Mouse (Mus musculus) forebrain, embryonic 10.5 days (tissue): Measurements from ENCODE around the gene Ms4a15. TPM values are rescaled to one million over a fixed set of nuclear protein-coding genes. Genes with fewer than 3 reads are reported as not detected.

Source experiments
- DNase-seq: peaks from one replicate; pipeline ENCODE4 v3.0.0-alpha.2; 2017; ENCODE audit warnings: low spot score; ENCODE audit errors: extremely low spot score
- H3K27ac ChIP-seq: fragments of 300-500 bp; sonication (generic); 2 replicates; pipeline ENCODE4 v1.5.1; 2016; ENCODE audit warnings: mild to moderate bottlenecking
- H3K27me3 ChIP-seq: fragments of 300-500 bp; sonication (generic); 2 replicates; pipeline ENCODE4 v1.6.1; 2016; ENCODE audit warnings: mild to moderate bottlenecking; ENCODE audit not compliant: poor library complexity, severe bottlenecking
- H3K36me3 ChIP-seq: fragments of 300-500 bp; sonication (generic); replicated peaks from 2 replicates; pipeline ENCODE4 v1.6.1; 2016; ENCODE audit warnings: mild to moderate bottlenecking, moderate library complexity
- H3K4me1 ChIP-seq: fragments of 300-500 bp; sonication (generic); 2 replicates; pipeline ENCODE4 v1.6.1; 2016
- H3K4me3 ChIP-seq: fragments of 300-500 bp; sonication (generic); 2 replicates; pipeline ENCODE4 v1.5.1; 2016; ENCODE audit warnings: mild to moderate bottlenecking, moderate library complexity
- H3K9me3 ChIP-seq: fragments of 300-500 bp; sonication (generic); 2 replicates; pipeline ENCODE4 v1.6.1; 2016; ENCODE audit warnings: mild to moderate bottlenecking, moderate library complexity
- WGBS: fragments of 180-500 bp; shearing (Covaris S2); methylation state at CpG from one replicate; pipeline ENCODE4 v1.1.7; 2016; 5-methylcytosine and 5-hydroxymethylcytosine counted together
- polyA plus RNA-seq: library from polyadenylated mRNA; unstranded; fragments of >200 nt; fragmentation: Nextera tagmentation; extraction: Ambion mirVana; gene quantifications from 2 replicates; pipeline ENCODE4 v1.2.1, GENCODE M21; 2016

The Ms4a15 gene
- polyA plus RNA-seq: 0.11 TPM in 1 of 2 replicates, not detected in the other

GRCm38 (mm10) chr19:10993150-10993549 lies at the start of gene Ms4a15:
TSS of gene Ms4a15 (minus strand) at chr19:10993250.
- no peaks in the 10 kb centered on the region for H3K36me3 ChIP-seq
- H3K27ac ChIP-seq: no peak within 1 kb of the TSS
- DNase-seq: no peak
- H3K9me3 ChIP-seq: no peaks in the 10 kb centered on the region
- H3K4me1 ChIP-seq: no peaks in the 10 kb centered on the region
- no peak within 1 kb of the TSS for H3K4me3 ChIP-seq
- WGBS: 88% methylated on average over 7 of the region's 7 CpGs
- H3K27me3 ChIP-seq: no peaks in the 10 kb centered on the region

DNA sequence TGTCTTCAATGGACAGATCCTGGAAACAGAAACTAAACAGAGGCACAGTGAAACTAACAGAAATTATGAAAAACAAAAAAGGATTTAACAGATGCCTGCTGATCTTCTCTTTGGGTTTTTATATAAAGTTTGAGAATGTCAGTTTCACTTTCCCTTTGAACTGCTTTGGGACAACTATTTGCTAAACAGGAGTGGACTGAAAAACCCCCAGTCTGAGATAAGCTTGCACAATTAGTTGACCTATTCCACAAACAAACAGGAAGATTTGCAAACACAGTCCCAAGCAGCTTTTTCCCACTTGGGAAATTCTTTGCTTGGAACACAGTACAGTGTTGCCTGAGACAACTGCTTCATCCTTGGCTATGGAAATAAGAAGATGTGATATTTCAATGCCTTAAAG lies 44.5 kb upstream of the Ms4a15 start:
- no peaks in the 10 kb centered on the region for H3K36me3 ChIP-seq
- H3K27ac ChIP-seq: no peak overlapping the region
- no peaks in the 10 kb centered on the region for H3K4me1 ChIP-seq
- H3K27me3 ChIP-seq: no peaks in the 10 kb centered on the region
- DNase-seq: no peak
- H3K9me3 ChIP-seq: no peaks in the 10 kb centered on the region
- H3K4me3 ChIP-seq: no peak overlapping the region

DNA sequence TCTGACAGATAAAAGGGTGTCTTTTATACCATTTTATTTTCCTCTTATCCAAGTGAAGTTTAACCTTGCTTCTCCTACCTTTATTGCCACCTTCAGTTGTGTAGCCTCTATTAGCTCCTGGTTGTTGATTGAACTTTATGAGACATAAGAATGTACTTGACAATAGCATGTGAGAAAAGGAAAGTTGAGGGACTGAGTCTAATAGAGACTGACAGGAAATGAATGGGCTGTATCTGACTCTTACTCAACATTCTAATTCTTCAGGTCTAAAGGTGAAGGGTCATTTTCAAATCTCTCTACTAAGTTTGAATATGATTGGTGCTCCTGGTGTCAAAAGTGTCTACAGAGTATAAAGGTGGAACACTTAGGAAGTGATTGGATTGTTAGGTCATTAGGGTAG lies 29.3 kb upstream of the Ms4a15 start:
- Histone ChIP-seq H3K27ac (no peak overlapping the region), H3K4me3 (no peak overlapping the region), H3K36me3 (no peaks in the 10 kb centered on the region), H3K9me3 (no peaks in the 10 kb centered on the region), H3K27me3 (no peaks in the 10 kb centered on the region), H3K4me1 (no peaks in the 10 kb centered on the region)
- DNase-seq: no peak

DNA sequence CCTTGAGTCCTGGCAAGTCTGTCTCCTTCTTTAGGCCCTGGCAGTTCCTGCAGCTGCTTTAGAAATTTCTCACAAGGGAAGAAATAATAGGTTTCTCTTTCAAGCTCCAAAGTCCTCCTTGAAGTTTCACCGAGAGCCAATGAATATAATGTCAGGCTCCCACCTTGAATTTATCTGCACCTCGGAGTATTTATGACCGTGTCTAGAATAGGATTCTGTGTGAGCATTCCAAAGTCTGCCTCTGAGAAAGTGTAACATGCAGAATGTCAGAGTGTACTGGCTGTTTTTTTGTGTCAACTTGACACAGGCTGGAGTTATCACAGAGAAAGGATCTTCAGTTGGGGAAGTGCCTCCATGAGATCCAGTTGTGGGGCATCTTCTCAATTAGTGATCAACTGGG lies 24.8 kb upstream of the Ms4a15 start, which contains the start of gene Ms4a18:
Ms4a18 (minus strand) TSS at position 141 of the 400 bp plus-strand sequence.
- no peaks in the 10 kb centered on the region for H3K9me3 ChIP-seq
- WGBS: 90% methylated on average over 3 of the region's 3 CpGs
- H3K27me3 ChIP-seq: no peaks in the 10 kb centered on the region

GRCm38 (mm10) chr19:11017251-11017650 lies 24.2 kb upstream of the Ms4a15 start:
- Histone ChIP-seq H3K4me1 (no peaks in the 10 kb centered on the region), H3K4me3 (no peak overlapping the region), H3K9me3 (no peaks in the 10 kb centered on the region), H3K27me3 (no peaks in the 10 kb centered on the region), H3K36me3 (no peaks in the 10 kb centered on the region), H3K27ac (no peak overlapping the region)
- 93% methylated on average over 2 of the region's 2 CpGs for WGBS
- DNase-seq: no peak

More for the DNA sequence above, 24.8 kb upstream of the Ms4a15 start, which contains the start of gene Ms4a18:
- H3K36me3 ChIP-seq: no peaks in the 10 kb centered on the region
- H3K4me3 ChIP-seq: no peak within 1 kb of the TSS
- no peak within 1 kb of the TSS for H3K27ac ChIP-seq
- DNase-seq: no peak
- no peaks in the 10 kb centered on the region for H3K4me1 ChIP-seq

DNA sequence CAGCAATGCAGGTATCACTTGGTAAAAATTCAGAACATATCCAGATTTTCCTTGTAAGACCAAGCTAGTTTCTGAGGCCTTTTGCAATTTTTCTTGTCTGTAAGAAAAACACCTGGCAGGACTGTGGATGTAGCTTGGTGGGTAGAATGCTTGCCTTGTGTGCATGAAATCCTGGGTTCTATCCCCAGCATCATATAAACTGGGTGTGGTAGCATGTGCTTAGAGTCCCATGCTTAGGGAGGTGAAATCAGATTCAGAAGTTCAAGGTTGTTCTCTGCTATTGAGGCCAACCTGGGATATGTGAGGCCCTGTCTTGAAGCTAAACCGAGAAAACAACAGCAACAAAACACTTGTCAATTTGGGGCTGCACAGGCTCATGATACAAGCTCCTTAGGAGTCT lies 22.9 kb upstream of the Ms4a15 start:
- Histone ChIP-seq H3K9me3 (no peaks in the 10 kb centered on the region), H3K4me1 (no peaks in the 10 kb centered on the region), H3K27ac (no peak overlapping the region), H3K36me3 (no peaks in the 10 kb centered on the region), H3K4me3 (no peak overlapping the region), H3K27me3 (no peaks in the 10 kb centered on the region)
- WGBS: 80% methylated on average over 1 of the region's 1 CpGs
- DNase-seq: no peak

GRCm38 (mm10) chr19:11015468-11015867 lies 22.4 kb upstream of the Ms4a15 start:
- Histone ChIP-seq H3K4me1 (no peaks in the 10 kb centered on the region), H3K36me3 (no peaks in the 10 kb centered on the region), H3K9me3 (no peaks in the 10 kb centered on the region), H3K4me3 (no peak overlapping the region), H3K27me3 (no peaks in the 10 kb centered on the region), H3K27ac (no peak overlapping the region)
- no peak for DNase-seq

GRCm38 (mm10) chr19:10991911-10992310 lies 1.1 kb downstream of the Ms4a15 start:
- Histone ChIP-seq H3K9me3 (no peaks in the 10 kb centered on the region), H3K27me3 (no peaks in the 10 kb centered on the region), H3K27ac (no peak overlapping the region), H3K4me3 (no peak overlapping the region), H3K4me1 (no peaks in the 10 kb centered on the region), H3K36me3 (no peaks in the 10 kb centered on the region)
- DNase-seq: no peak

GRCm38 (mm10) chr19:10990751-10991150 lies 2.3 kb downstream of the Ms4a15 start:
- 81% methylated on average over 1 of the region's 1 CpGs for WGBS
- no peaks in the 10 kb centered on the region for H3K27me3 ChIP-seq
- DNase-seq: no peak
- no peaks in the 10 kb centered on the region for H3K36me3 ChIP-seq
- H3K4me1 ChIP-seq: no peaks in the 10 kb centered on the region
- H3K4me3 ChIP-seq: no peak overlapping the region
- H3K9me3 ChIP-seq: no peaks in the 10 kb centered on the region
- H3K27ac ChIP-seq: no peak overlapping the region

- 91% methylated on average over 1 of the region's 1 CpGs for WGBS
- Histone ChIP-seq H3K36me3 (no peaks in the 10 kb centered on the region), H3K4me1 (no peaks in the 10 kb centered on the region), H3K4me3 (no peak overlapping the region), H3K27ac (no peak overlapping the region), H3K9me3 (no peaks in the 10 kb centered on the region), H3K27me3 (no peaks in the 10 kb centered on the region)
- DNase-seq: no peak
Measured at GRCm38 (mm10) chr19:10988563-10988962, 4.5 kb downstream of the Ms4a15 start.

GRCm38 (mm10) chr19:10985889-10986288 lies 7.2 kb downstream of the Ms4a15 start:
- Histone ChIP-seq H3K4me3 (no peak overlapping the region), H3K36me3 (no peaks in the 10 kb centered on the region), H3K27me3 (no peaks in the 10 kb centered on the region), H3K4me1 (no peaks in the 10 kb centered on the region), H3K9me3 (no peaks in the 10 kb centered on the region), H3K27ac (no peak overlapping the region)
- WGBS: 92% methylated on average over 4 of the region's 4 CpGs
- no peak for DNase-seq

DNA sequence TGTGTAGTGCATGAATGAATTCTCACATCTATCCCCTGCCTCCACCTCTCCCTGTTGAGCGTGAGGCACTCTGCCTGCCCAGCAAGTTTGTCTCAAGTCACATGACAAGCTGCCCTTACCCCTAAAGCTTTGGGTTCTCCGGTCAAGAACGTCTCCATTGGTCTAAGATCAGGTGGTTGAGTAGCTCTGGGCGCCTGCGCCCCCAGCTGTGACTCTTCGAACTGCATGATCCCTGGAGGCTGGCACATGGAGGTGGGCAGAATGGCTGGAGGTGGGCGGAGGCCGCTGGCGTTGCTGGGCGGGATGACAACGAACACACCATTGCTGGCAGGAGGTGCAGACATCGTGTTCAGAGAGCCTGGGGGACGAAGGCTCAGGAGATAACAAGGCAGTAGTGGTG lies 8.5 kb downstream of the Ms4a15 start:
- no peaks in the 10 kb centered on the region for H3K27me3 ChIP-seq
- H3K36me3 ChIP-seq: no peaks in the 10 kb centered on the region
- H3K9me3 ChIP-seq: no peaks in the 10 kb centered on the region
- peaks cover 4% of the 10 kb centered on the region for H3K4me1 ChIP-seq
- no peak for DNase-seq
- WGBS: 82% methylated on average over 13 of the region's 13 CpGs
- no peak overlapping the region for H3K4me3 ChIP-seq
- no peak overlapping the region for H3K27ac ChIP-seq

DNA sequence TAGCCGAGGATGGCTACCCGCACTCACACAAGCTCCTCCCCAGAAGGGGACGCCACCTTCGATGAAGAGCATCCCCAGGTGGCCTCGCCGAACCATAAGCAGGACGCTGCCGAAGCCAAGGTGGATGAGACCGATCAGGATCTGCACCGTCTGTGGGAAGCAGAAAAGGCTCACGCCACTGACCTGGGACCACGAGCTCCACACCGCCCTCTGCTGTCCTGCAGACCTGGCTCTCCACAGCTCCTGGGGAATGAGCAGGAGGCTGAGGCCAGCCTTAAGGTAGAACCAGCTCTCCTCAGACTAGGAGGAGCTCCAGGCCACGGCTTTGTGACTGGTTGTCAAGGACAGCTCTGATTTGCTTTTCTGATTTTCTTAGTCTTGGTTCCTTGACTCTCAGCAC lies 9.9 kb downstream of the Ms4a15 start:
- H3K4me3 ChIP-seq: peak overlapping the region; percentile 27; the same call in 1 of the 2 replicates
- no peaks in the 10 kb centered on the region for H3K9me3 ChIP-seq
- 24% methylated on average over 14 of the region's 14 CpGs for WGBS

DNA sequence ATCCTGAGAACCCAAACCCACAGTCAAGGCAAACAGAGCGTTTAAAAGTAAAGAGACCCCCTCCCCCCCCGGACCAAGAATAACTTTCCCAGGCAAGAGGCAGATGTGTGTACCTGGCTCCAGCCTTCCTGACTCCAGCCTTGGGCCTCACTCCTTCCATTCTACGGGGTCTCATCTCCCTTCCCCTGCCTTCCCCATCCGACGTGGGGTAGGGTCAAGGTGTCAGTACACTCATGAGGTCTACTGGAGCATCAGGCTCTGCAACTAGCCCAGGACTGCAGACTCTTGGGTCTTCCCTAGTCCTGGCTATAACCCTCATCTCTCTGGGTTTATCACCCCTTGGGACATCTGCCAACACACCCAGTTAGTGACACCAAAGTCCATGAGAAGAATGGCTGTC lies 12.8 kb downstream of the Ms4a15 start:
- peaks cover 10% of the 10 kb centered on the region for H3K4me1 ChIP-seq
- 0 out of 2 replicates have a peak, but pooled peaks cover 7% of the 10 kb centered on the region for H3K27me3 ChIP-seq
- no peak for DNase-seq
- no peaks in the 10 kb centered on the region for H3K36me3 ChIP-seq
- no peak overlapping the region; the same call in 1 of the 2 replicates for H3K27ac ChIP-seq
- 95% methylated on average over 5 of the region's 5 CpGs for WGBS
- H3K4me3 ChIP-seq: no peak overlapping the region
- H3K9me3 ChIP-seq: no peaks in the 10 kb centered on the region

More for the DNA sequence above, 9.9 kb downstream of the Ms4a15 start:
- H3K27ac ChIP-seq: no peak overlapping the region
- no peak for DNase-seq
- peaks cover 10% of the 10 kb centered on the region for H3K4me1 ChIP-seq
- H3K27me3 ChIP-seq: 0 out of 2 replicates have a peak, but pooled peaks cover 7% of the 10 kb centered on the region
- H3K36me3 ChIP-seq: no peaks in the 10 kb centered on the region
